Mouse (Mus musculus) MEL (cell line): ENCODE measurements around the gene Gm9376. TPM values are rescaled to one million over a fixed set of nuclear protein-coding genes. Genes with fewer than 3 reads are reported as not detected.

Experiments used
- DNase-seq: peaks from one replicate; pipeline ENCODE4 v3.0.0; 2011; ENCODE audit warnings: low read depth, low spot score
- H3K27ac ChIP-seq: 2 replicates; pipeline ENCODE4 v1.5.1; 2012; ENCODE audit warnings: low read depth, mild to moderate bottlenecking, control low read depth, low read length, moderate library complexity; ENCODE audit not compliant: control insufficient read depth
- H3K27me3 ChIP-seq, 2 experiments: fragments of 150-350 bp in 1 of 2; sonication (generic) in 1 of 2; 2 replicates each; pipeline ENCODE4 v1.6.1; 2012; ENCODE audit warnings: low read length in 2 of 2, mild to moderate bottlenecking in 2 of 2, improper control_type of control experiment in 1 of 2, moderate library complexity in 1 of 2; ENCODE audit not compliant: insufficient read depth in 2 of 2, control insufficient read depth in 1 of 2
- H3K36me3 ChIP-seq, 2 experiments: 2 replicates each; pipeline ENCODE4 v1.6.1; 2012 to 2014; ENCODE audit warnings: low read length in 2 of 2, improper control_type of control experiment in 1 of 2, inconsistent platforms in 1 of 2, mild to moderate bottlenecking in 1 of 2; ENCODE audit not compliant: insufficient read depth in 2 of 2, control insufficient read depth in 1 of 2
- H3K4me1 ChIP-seq, 2 experiments: fragments of 150-350 bp in 1 of 2; sonication (generic) in 1 of 2; 2 replicates each; pipeline ENCODE4 v1.6.1; 2012; ENCODE audit warnings: low read length in 2 of 2, improper control_type of control experiment in 1 of 2, mild to moderate bottlenecking in 1 of 2; ENCODE audit not compliant: insufficient read depth in 2 of 2, control insufficient read depth in 1 of 2
- H3K4me3 ChIP-seq, 2 experiments: fragments of 150-350 bp in 1 of 2; sonication (generic) in 1 of 2; 2 replicates each; pipeline ENCODE4 v1.5.1; 2012; ENCODE audit warnings: low read depth in 2 of 2, low read length in 2 of 2, mild to moderate bottlenecking in 2 of 2, moderate library complexity in 2 of 2, control low read depth in 1 of 2, improper control_type of control experiment in 1 of 2; ENCODE audit not compliant: control insufficient read depth in 1 of 2, insufficient read depth in 1 of 2
- H3K79me2 ChIP-seq: 2 replicates; pipeline ENCODE4 v1.6.1; 2012; ENCODE audit warnings: mild to moderate bottlenecking, low read length, moderate library complexity; ENCODE audit not compliant: control insufficient read depth, poor library complexity, insufficient read depth
- H3K9ac ChIP-seq: 2 replicates; pipeline ENCODE4 v1.6.1; 2012; ENCODE audit warnings: low read depth, mild to moderate bottlenecking, control low read depth, low read length, moderate library complexity; ENCODE audit not compliant: control insufficient read depth, poor library complexity, severe bottlenecking
- H3K9me3 ChIP-seq: fragments of 150-350 bp; sonication (generic); replicated peaks from 2 replicates; pipeline ENCODE4 v1.6.1; 2012; ENCODE audit warnings: mild to moderate bottlenecking, low read length, improper control_type of control experiment, moderate library complexity; ENCODE audit not compliant: insufficient read depth
- CHD1 ChIP-seq: IDR thresholded peaks from 2 replicates; pipeline ENCODE4 v1.6.1; 2012; ENCODE audit warnings: low read depth, mild to moderate bottlenecking, inconsistent platforms, low read length, improper control_type of control experiment
- CTCF ChIP-seq, 3 experiments: IDR thresholded peaks in 2 of 3; conservative IDR thresholded peaks in 1 of 3; 2 replicates each; pipeline ENCODE4 v1.5.1; 2011 to 2012; ENCODE audit warnings: low read length in 3 of 3, low read depth in 2 of 3, mild to moderate bottlenecking in 2 of 3, improper control_type of control experiment in 1 of 3, inconsistent platforms in 1 of 3, mixed read lengths in 1 of 3, moderate library complexity in 1 of 3; ENCODE audit not compliant: control insufficient read depth in 1 of 3, insufficient read depth in 1 of 3, poor library complexity in 1 of 3, severe bottlenecking in 1 of 3
- E2F4 ChIP-seq: IDR thresholded peaks from 2 replicates; pipeline ENCODE4 v1.6.1; 2011; ENCODE audit warnings: low read depth, low read length, improper control_type of control experiment, borderline replicate concordance
- ELF1 ChIP-seq: IDR thresholded peaks from 2 replicates; pipeline ENCODE4 v1.6.1; 2014; ENCODE audit warnings: low read depth, mild to moderate bottlenecking, inconsistent platforms, low read length, improper control_type of control experiment, moderate library complexity
- EP300 ChIP-seq, 2 experiments: IDR thresholded peaks; 2 replicates each; pipeline ENCODE4 v1.6.1; 2011; ENCODE audit warnings: improper control_type of control experiment in 2 of 2, low read length in 2 of 2, low read depth in 1 of 2, mild to moderate bottlenecking in 1 of 2
- ETS1 ChIP-seq: IDR thresholded peaks from 2 replicates; pipeline ENCODE4 v1.6.1; 2012; ENCODE audit warnings: low read depth, mild to moderate bottlenecking, inconsistent platforms, low read length, improper control_type of control experiment, moderate library complexity
- GABPA ChIP-seq: IDR thresholded peaks from 2 replicates; pipeline ENCODE4 v1.6.1; 2012; ENCODE audit warnings: low read depth, mild to moderate bottlenecking, inconsistent platforms, low read length, improper control_type of control experiment, moderate library complexity
- GATA1 ChIP-seq: IDR thresholded peaks from 2 replicates; pipeline ENCODE4 v1.6.1; 2011; ENCODE audit warnings: low read depth, low read length, improper control_type of control experiment
- HCFC1 ChIP-seq: IDR thresholded peaks from 2 replicates; pipeline ENCODE4 v1.6.1; 2012; ENCODE audit warnings: low read depth, mild to moderate bottlenecking, inconsistent platforms, low read length, improper control_type of control experiment, moderate library complexity
- JUND ChIP-seq: IDR thresholded peaks from 2 replicates; pipeline ENCODE4 v1.6.1; 2011; ENCODE audit warnings: low read depth, mild to moderate bottlenecking, improper control_type of control experiment, low read length
- KAT2A ChIP-seq: conservative IDR thresholded peaks from 2 replicates; pipeline ENCODE4 v1.6.1; 2012; ENCODE audit warnings: low read depth, low read length, improper control_type of control experiment, inconsistent platforms
- MAFK ChIP-seq: IDR thresholded peaks from 2 replicates; pipeline ENCODE4 v1.6.1; 2011; ENCODE audit warnings: low read depth, mild to moderate bottlenecking, low read length, improper control_type of control experiment, borderline replicate concordance
- MAX ChIP-seq: IDR thresholded peaks from 2 replicates; pipeline ENCODE4 v1.6.1; 2011; ENCODE audit warnings: low read length, improper control_type of control experiment
- MAZ ChIP-seq: IDR thresholded peaks from 2 replicates; pipeline ENCODE4 v1.6.1; 2012; ENCODE audit warnings: low read depth, mild to moderate bottlenecking, inconsistent platforms, low read length, improper control_type of control experiment
- NRF1 ChIP-seq: IDR thresholded peaks from 2 replicates; pipeline ENCODE4 v1.6.1; 2014; ENCODE audit warnings: low read depth, mild to moderate bottlenecking, inconsistent platforms, low read length, improper control_type of control experiment, moderate library complexity; ENCODE audit not compliant: poor library complexity, insufficient read depth, severe bottlenecking
- POLR2AphosphoS2 ChIP-seq: IDR thresholded peaks from 2 replicates; pipeline ENCODE4 v1.6.1; 2011; ENCODE audit warnings: low read length, improper control_type of control experiment
- POLR2AphosphoS5 ChIP-seq: IDR thresholded peaks from 2 replicates; pipeline ENCODE4 v1.6.1; 2012; ENCODE audit warnings: low read depth, borderline replicate concordance, mild to moderate bottlenecking, inconsistent platforms, low read length, moderate library complexity, mixed read lengths
- RAD21 ChIP-seq: IDR thresholded peaks from 2 replicates; pipeline ENCODE4 v1.6.1; 2011; ENCODE audit warnings: mild to moderate bottlenecking, low read depth, low read length, improper control_type of control experiment
- RCOR1 ChIP-seq: IDR thresholded peaks from 2 replicates; pipeline ENCODE4 v1.6.1; 2012; ENCODE audit warnings: low read depth, mild to moderate bottlenecking, inconsistent platforms, low read length, improper control_type of control experiment
- SIN3A ChIP-seq: IDR thresholded peaks from 2 replicates; pipeline ENCODE4 v1.6.1; 2012; ENCODE audit warnings: low read length, improper control_type of control experiment, inconsistent platforms
- TCF12 ChIP-seq: IDR thresholded peaks from 2 replicates; pipeline ENCODE4 v1.6.1; 2014; ENCODE audit warnings: low read depth, mild to moderate bottlenecking, inconsistent platforms, low read length, improper control_type of control experiment, moderate library complexity
- USF1 ChIP-seq: IDR thresholded peaks from 2 replicates; pipeline ENCODE4 v1.6.1; 2014; ENCODE audit warnings: low read depth, mild to moderate bottlenecking, inconsistent platforms, low read length, improper control_type of control experiment, moderate library complexity
- USF2 ChIP-seq, 2 experiments: IDR thresholded peaks; 2 replicates each; pipeline ENCODE4 v1.6.1; 2011 to 2012; ENCODE audit warnings: improper control_type of control experiment in 2 of 2, low read length in 2 of 2, borderline replicate concordance in 1 of 2, inconsistent platforms in 1 of 2, low read depth in 1 of 2, mild to moderate bottlenecking in 1 of 2; ENCODE audit not compliant: insufficient read depth in 1 of 2
- ZKSCAN1 ChIP-seq: IDR thresholded peaks from 2 replicates; pipeline ENCODE4 v1.6.1; 2012; ENCODE audit warnings: low read depth, mild to moderate bottlenecking, inconsistent platforms, low read length, improper control_type of control experiment, moderate library complexity
- ZMIZ1 ChIP-seq: IDR thresholded peaks from 2 replicates; pipeline ENCODE4 v1.6.1; 2012; ENCODE audit warnings: low read depth, mild to moderate bottlenecking, inconsistent platforms, low read length, improper control_type of control experiment, moderate library complexity
- polyA plus RNA-seq, 2 experiments: library from polyadenylated mRNA; stranded (reverse) in 1 of 2; unstranded in 1 of 2; fragments of >175 nt in 1 of 2; fragments of >200 nt in 1 of 2; gene quantifications; 2 replicates each; pipeline versions ENCODE4 v1.2.1 to v1.2.4; 2012; ENCODE audit warnings: low replicate concordance in 2 of 2, low read depth in 1 of 2; ENCODE audit not compliant: insufficient read length in 2 of 2, insufficient read depth in 1 of 2, missing spikeins in 1 of 2
- total RNA-seq: library from RNA; depleted of rRNA; stranded (reverse); fragments of 300-350 nt; gene quantifications from 2 replicates; pipeline ENCODE4 v1.2.3, GENCODE M21; 2012

Gene Gm9376
- total and polyA plus RNA-seq, 3 experiments = not detected

- Histone ChIP-seq H3K9me3 (no peaks in the 10 kb centered on the region), H3K79me2 (no peaks in the 10 kb centered on the region), H3K27me3 (no peaks in the 10 kb centered on the region), H3K27ac (no peak overlapping the region), H3K9ac (no peak overlapping the region), H3K4me1 (no peaks in the 10 kb centered on the region), H3K36me3 (no peaks in the 10 kb centered on the region), H3K4me3 (no peak overlapping the region)
- no peak for TF ChIP-seq POLR2AphosphoS2
- TF ChIP-seq ZMIZ1 = no peak
- no peak for TF ChIP-seq MAZ
- TF ChIP-seq NRF1 = no peak
- TF ChIP-seq POLR2AphosphoS5 = no peak
- TF ChIP-seq GABPA = no peak
- no peak for TF ChIP-seq USF2 (IDR thresholded peaks at IDR 0.05; ENCODE audit: borderline replicate concordance in 1 of 2, insufficient read depth in 1 of 2, low read depth in 1 of 2, low read length in 2 of 2)
- TF ChIP-seq CTCF (IDR thresholded peaks at IDR 0.05 in 2 of 3, conservative IDR thresholded peaks at IDR 0.05 in 1 of 3; ENCODE audit: control insufficient read depth in 1 of 3, insufficient read depth in 1 of 3, low read depth in 2 of 3, low read length in 3 of 3, poor library complexity in 1 of 3, severe bottlenecking in 1 of 3) = no peak
- no peak for TF ChIP-seq ZKSCAN1
- no peak for TF ChIP-seq GATA1
- TF ChIP-seq E2F4 = no peak
- TF ChIP-seq ELF1 = no peak
- TF ChIP-seq RAD21 = no peak
- TF ChIP-seq MAX = no peak
- DNase-seq = no peak
These were observed 37.8 kb downstream of the Gm9376 start for GRCm38 (mm10) chr14:118304560-118304959.

DNA sequence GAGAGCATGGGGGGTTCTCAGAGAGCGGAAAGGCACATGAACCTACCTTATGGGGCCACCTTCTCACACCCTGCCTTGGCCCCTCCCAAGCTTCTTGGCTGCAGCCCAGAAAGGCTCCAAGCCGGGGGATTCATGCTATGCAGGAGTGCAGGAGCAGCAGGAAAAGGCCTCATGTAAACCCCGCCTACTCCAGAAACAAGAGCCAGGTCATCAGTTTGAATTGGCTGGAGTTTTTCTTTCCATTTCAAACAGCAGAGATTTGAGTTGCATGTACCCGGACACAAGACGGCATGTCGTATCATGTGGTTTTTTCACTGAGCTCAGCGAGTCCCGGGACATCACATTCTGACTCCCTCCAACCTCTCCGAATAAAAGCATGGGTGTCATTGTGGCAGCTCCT lies 39.2 kb downstream of the Gm9376 start:
- TF ChIP-seq NRF1 (no peak), JUND (no peak), MAFK (no peak), CHD1 (no peak), EP300 (IDR thresholded peaks at IDR 0.05; ENCODE audit: low read depth in 1 of 2, low read length in 2 of 2) (no peak), GATA1 (no peak), HCFC1 (no peak), MAZ (no peak), RCOR1 (no peak), ZMIZ1 (no peak), SIN3A (no peak), KAT2A (no peak), ETS1 (no peak), USF1 (no peak), TCF12 (no peak), ZKSCAN1 (no peak), MAX (no peak)
- no peak overlapping the region for H3K4me3 ChIP-seq
- no peak for DNase-seq
- no peaks in the 10 kb centered on the region for H3K9me3 ChIP-seq
- no peak overlapping the region for H3K9ac ChIP-seq
- H3K36me3 ChIP-seq = no peaks in the 10 kb centered on the region
- H3K79me2 ChIP-seq = no peaks in the 10 kb centered on the region
- no peak overlapping the region for H3K27ac ChIP-seq
- no peaks in the 10 kb centered on the region for H3K4me1 ChIP-seq
- H3K27me3 ChIP-seq = no peaks in the 10 kb centered on the region
